Mouse (Mus musculus) C2C12 (cell line): ENCODE measurements around the gene Erich4.

Source experiments
- CEBPB ChIP-seq: IDR thresholded peaks from one replicate; pipeline ENCODE4 v1.6.1; 2011; ENCODE audit warnings: low read depth, mild to moderate bottlenecking, control low read depth, moderate library complexity
- CTCF ChIP-seq: IDR thresholded peaks from one replicate; pipeline ENCODE4 v1.5.1; 2011; ENCODE audit not compliant: control insufficient read depth, insufficient read depth, insufficient read length
- MAX ChIP-seq: IDR thresholded peaks from one replicate; pipeline ENCODE4 v1.6.1; 2011; ENCODE audit warnings: mild to moderate bottlenecking, control low read depth
- MYOD1 ChIP-seq: IDR thresholded peaks from one replicate; pipeline ENCODE4 v1.6.1; 2011; ENCODE audit warnings: low read depth; ENCODE audit not compliant: control insufficient read depth, insufficient read length
- MYOG ChIP-seq: IDR thresholded peaks from one replicate; pipeline ENCODE4 v1.6.1; 2011; ENCODE audit not compliant: control insufficient read depth, insufficient read length; ENCODE audit errors: extremely low read depth
- USF1 ChIP-seq: IDR thresholded peaks from one replicate; pipeline ENCODE4 v1.6.1; 2011; ENCODE audit warnings: low read depth, mild to moderate bottlenecking, control low read depth, moderate library complexity

DNA sequence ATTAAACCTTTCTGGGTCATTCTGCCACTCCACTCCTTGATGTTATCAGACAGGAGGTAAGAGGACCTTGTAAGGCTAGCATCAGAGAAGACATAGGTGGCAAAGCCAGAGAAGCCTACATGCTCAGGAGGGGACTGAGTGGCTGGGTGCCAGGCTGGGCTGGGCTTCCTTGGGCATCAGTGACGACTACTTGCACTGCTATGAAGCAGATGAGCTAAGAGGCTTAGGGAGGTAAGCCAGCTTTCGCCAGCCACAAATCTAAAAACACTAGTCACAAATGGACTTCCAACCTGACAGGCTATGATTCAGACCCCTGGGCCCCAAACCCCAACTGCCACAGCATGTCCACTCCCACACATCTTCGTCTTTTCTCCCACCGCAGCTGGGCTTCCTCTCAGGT, 28.9 kb upstream of the Erich4 start:
- no peak for TF ChIP-seq MYOD1
- no peak for TF ChIP-seq CTCF
- no peak for TF ChIP-seq USF1
- TF ChIP-seq MAX = no peak
- TF ChIP-seq CEBPB = no peak
- no peak for TF ChIP-seq MYOG
